Mouse (Mus musculus) hindbrain, embryonic 12.5 days (tissue): ENCODE results near the gene Epn3. TPM values are rescaled to one million over a fixed set of nuclear protein-coding genes. Genes with fewer than 3 reads are reported as not detected.

Source experiments
- ATAC-seq: fragments of 200-750 bp; cut with Nextera tagmentation; 2 replicates; pipeline ENCODE4 v1.8.0; 2017; ENCODE audit warnings: moderate TSS enrichment; ENCODE audit not compliant: low FRiP score
- H3K27ac ChIP-seq: fragments of 300-500 bp; sonication (generic); 2 replicates; pipeline ENCODE4 v1.5.1; 2016; ENCODE audit warnings: mild to moderate bottlenecking
- H3K27me3 ChIP-seq: fragments of 300-500 bp; sonication (generic); 2 replicates; pipeline ENCODE4 v1.6.1; 2016; ENCODE audit warnings: mild to moderate bottlenecking
- H3K36me3 ChIP-seq: fragments of 300-500 bp; sonication (generic); 2 replicates; pipeline ENCODE4 v1.6.1; 2016; ENCODE audit warnings: mild to moderate bottlenecking
- H3K4me1 ChIP-seq: fragments of 300-500 bp; sonication (generic); 2 replicates; pipeline ENCODE4 v1.6.1; 2016
- H3K4me2 ChIP-seq: fragments of 300-500 bp; sonication (generic); replicated peaks from 2 replicates; pipeline ENCODE4 v1.6.1; 2016; ENCODE audit warnings: mild to moderate bottlenecking
- H3K4me3 ChIP-seq: fragments of 300-500 bp; sonication (generic); 2 replicates; pipeline ENCODE4 v1.5.1; 2016; ENCODE audit warnings: mild to moderate bottlenecking
- H3K9ac ChIP-seq: fragments of 300-500 bp; sonication (generic); 2 replicates; pipeline ENCODE4 v1.6.1; 2016; ENCODE audit warnings: mild to moderate bottlenecking, moderate library complexity
- H3K9me3 ChIP-seq: fragments of 300-500 bp; sonication (generic); replicated peaks from 2 replicates; pipeline ENCODE4 v1.6.1; 2016; ENCODE audit warnings: mild to moderate bottlenecking
- WGBS: fragments of 180-500 bp; shearing (Covaris S2); methylation state at CpG from one replicate; pipeline ENCODE4 v1.1.7; 2016; 5-methylcytosine and 5-hydroxymethylcytosine counted together
- polyA plus RNA-seq: library from polyadenylated mRNA; unstranded; fragments of >200 nt; fragmentation: Nextera tagmentation; extraction: Ambion mirVana; gene quantifications from 2 replicates; pipeline ENCODE4 v1.2.1, GENCODE M21; 2016

Gene Epn3
- polyA plus RNA-seq, 1 experiment from 2014 or later = 2.5 TPM

GRCm38 (mm10) chr11:94441752-94442151 is 58.0 kb downstream of the Epn3 start:
- Histone ChIP-seq H3K27ac (peak overlapping the region; percentile 77), H3K9ac (no peak overlapping the region), H3K4me3 (no peak overlapping the region), H3K4me1 (peaks cover 72% of the 10 kb centered on the region), H3K27me3 (no peaks in the 10 kb centered on the region), H3K9me3 (no peaks in the 10 kb centered on the region), H3K36me3 (peaks cover 19% of the 10 kb centered on the region), H3K4me2 (no peak overlapping the region)
- no peak for ATAC-seq
- 60% methylated on average over 9 of the region's 9 CpGs for WGBS

GRCm38 (mm10) chr11:94441122-94441521 is 58.7 kb downstream of the Epn3 start:
- Histone ChIP-seq H3K4me3 (no peak overlapping the region), H3K27ac (peak overlapping the region; percentile 77), H3K4me2 (no peak overlapping the region), H3K9me3 (no peaks in the 10 kb centered on the region), H3K27me3 (no peaks in the 10 kb centered on the region), H3K9ac (no peak overlapping the region), H3K4me1 (peaks cover 69% of the 10 kb centered on the region), H3K36me3 (peaks cover 19% of the 10 kb centered on the region)
- ATAC-seq = 0 out of 2 replicates have a peak, but pooled peaks have one; percentile 7
- WGBS = 38% methylated on average over 7 of the region's 7 CpGs

GRCm38 (mm10) chr11:94440421-94440820 is 59.4 kb downstream of the Epn3 start:
- no peak for ATAC-seq
- H3K4me2 ChIP-seq = no peak overlapping the region
- H3K4me3 ChIP-seq = no peak overlapping the region
- WGBS = 56% methylated on average over 6 of the region's 6 CpGs
- H3K9ac ChIP-seq = no peak overlapping the region
- H3K36me3 ChIP-seq = peaks cover 19% of the 10 kb centered on the region
- peaks cover 64% of the 10 kb centered on the region for H3K4me1 ChIP-seq
- H3K27ac ChIP-seq = peak overlapping the region; percentile 77; the same call in 1 of the 2 replicates
- H3K9me3 ChIP-seq = no peaks in the 10 kb centered on the region
- H3K27me3 ChIP-seq = no peaks in the 10 kb centered on the region

Other genes with a start within 250 kb of the Epn3 start
- 0.31 and 0.48 TPM in 2 replicates for gene Gm21885, start 218.1 kb downstream of the Epn3 start, polyA plus RNA-seq
- 153 and 167 TPM in 2 replicates for gene Luc7l3, start 178.0 kb downstream of the Epn3 start, polyA plus RNA-seq
- gene Ankrd40, start 172.0 kb downstream of the Epn3 start, polyA plus RNA-seq = 27.3 and 28.7 TPM in 2 replicates
- gene Abcc3, start 107.0 kb downstream of the Epn3 start, polyA plus RNA-seq = 0.81 and 1.2 TPM in 2 replicates
- 19.1 and 21.4 TPM in 2 replicates for gene Cacna1g, start 25.8 kb downstream of the Epn3 start, polyA plus RNA-seq
- 0.08 TPM in 1 of 2 replicates, not detected in the other for gene Spata20, start 13.8 kb downstream of the Epn3 start, polyA plus RNA-seq
- 4.2 and 5.2 TPM in 2 replicates for gene Mycbpap, start 21.8 kb upstream of the Epn3 start, polyA plus RNA-seq
- 3.4 and 4.6 TPM in 2 replicates for gene Rsad1, start 49.3 kb upstream of the Epn3 start, polyA plus RNA-seq
- 0.98 and 1.5 TPM in 2 replicates for gene Chad, start 65.1 kb upstream of the Epn3 start, polyA plus RNA-seq
- gene Acsf2, start 101.9 kb upstream of the Epn3 start, polyA plus RNA-seq = 3.3 and 3.5 TPM in 2 replicates
- 208 and 212 TPM in 2 replicates for gene Lrrc59, start 129.8 kb upstream of the Epn3 start, polyA plus RNA-seq
- 126 and 131 TPM in 2 replicates for gene Mrpl27, start 153.8 kb upstream of the Epn3 start, polyA plus RNA-seq
- 20.8 and 21.3 TPM in 2 replicates for gene Eme1, start 154.0 kb upstream of the Epn3 start, polyA plus RNA-seq
- 19.4 and 20.3 TPM in 2 replicates for gene Xylt2, start 177.5 kb upstream of the Epn3 start, polyA plus RNA-seq
- 0.12 TPM in 1 of 2 replicates, not detected in the other for gene Gm11541, start 204.5 kb upstream of the Epn3 start, polyA plus RNA-seq
- gene Cdc34b, start 241.8 kb upstream of the Epn3 start, polyA plus RNA-seq = 0.23 and 0.38 TPM in 2 replicates